Mouse (Mus musculus) spleen, embryonic (tissue): ENCODE measurements around the gene Ust.

ENCODE experiments used
- CTCF ChIA-PET: fragments of 350-600 bp; sonication (Branson Sonifier 250); formaldehyde crosslinking; loops from one replicate; lab custom pipeline; 2022; lab: Charles Lee

The Ust gene

GRCm38 (mm10) chr10:8428787-8429778 is 89.5 kb downstream of the Ust start:
- CTCF ChIA-PET, result no interaction called here

- CTCF ChIA-PET, result no interaction called here
These were observed 90.8 kb downstream of the Ust start for GRCm38 (mm10) chr10:8427671-8428364.

- CTCF ChIA-PET, result interaction anchor here (0.6 kb wide), 1 partner anchor 9 kb away, joined by 4 read pairs; no protein-coding TSS in a partner anchor
These were observed 99.1 kb downstream of the Ust start for GRCm38 (mm10) chr10:8419496-8420009.

GRCm38 (mm10) chr10:8415474-8415873 is 103.2 kb downstream of the Ust start:
- CTCF ChIA-PET, result no interaction called here

GRCm38 (mm10) chr10:8415036-8415435 is 103.6 kb downstream of the Ust start:
- CTCF ChIA-PET, result no interaction called here

GRCm38 (mm10) chr10:8405141-8405540 is 113.5 kb downstream of the Ust start:
- CTCF ChIA-PET, result no interaction called here

GRCm38 (mm10) chr10:8392226-8392625 is 126.4 kb downstream of the Ust start:
- CTCF ChIA-PET, result no interaction called here

GRCm38 (mm10) chr10:8391264-8391748 is 127.3 kb downstream of the Ust start:
- CTCF ChIA-PET, result no interaction called here

GRCm38 (mm10) chr10:8388239-8388638 is 130.4 kb downstream of the Ust start:
- CTCF ChIA-PET, result no interaction called here

- CTCF ChIA-PET, result interaction anchor here (0.6 kb wide), 1 partner anchor 304 kb away, joined by 3 read pairs; no protein-coding TSS in a partner anchor
These were observed 148.6 kb downstream of the Ust start for GRCm38 (mm10) chr10:8369894-8370500.

GRCm38 (mm10) chr10:8365816-8366215 is 152.8 kb downstream of the Ust start:
- CTCF ChIA-PET, result no interaction called here

GRCm38 (mm10) chr10:8364182-8364581 is 154.4 kb downstream of the Ust start:
- CTCF ChIA-PET, result no interaction called here

GRCm38 (mm10) chr10:8363281-8363680 is 155.3 kb downstream of the Ust start:
- CTCF ChIA-PET, result no interaction called here

- CTCF ChIA-PET, result interaction anchor here (0.5 kb wide), 1 partner anchor 976 kb away, joined by 3 read pairs; no protein-coding TSS in a partner anchor
These were observed 160.2 kb downstream of the Ust start for GRCm38 (mm10) chr10:8358286-8359045.

GRCm38 (mm10) chr10:8353534-8353933 is 165.1 kb downstream of the Ust start:
- CTCF ChIA-PET, result no interaction called here

- CTCF ChIA-PET, result no interaction called here
These were observed 168.0 kb downstream of the Ust start for GRCm38 (mm10) chr10:8350626-8351025.

- CTCF ChIA-PET, result no interaction called here
These were observed 171.1 kb downstream of the Ust start for GRCm38 (mm10) chr10:8347497-8347896.

GRCm38 (mm10) chr10:8342556-8342955 is 176.1 kb downstream of the Ust start:
- CTCF ChIA-PET, result no interaction called here

GRCm38 (mm10) chr10:8339645-8340428 is 178.8 kb downstream of the Ust start:
- CTCF ChIA-PET, result no interaction called here

GRCm38 (mm10) chr10:8336601-8337000 is 182.0 kb downstream of the Ust start:
- CTCF ChIA-PET, result no interaction called here
